Mouse (Mus musculus) MEL (cell line): ENCODE results near the gene Zfp637. TPM values are rescaled to one million over a fixed set of nuclear protein-coding genes. Genes with fewer than 3 reads are reported as not detected.

Experiments
- DNase-seq: peaks from one replicate; pipeline ENCODE4 v3.0.0; 2011; ENCODE audit warnings: low read depth, low spot score
- H3K27ac ChIP-seq: 2 replicates; pipeline ENCODE4 v1.5.1; 2012; ENCODE audit warnings: low read depth, mild to moderate bottlenecking, control low read depth, low read length, moderate library complexity; ENCODE audit not compliant: control insufficient read depth
- H3K27me3 ChIP-seq, 2 experiments: fragments of 150-350 bp in 1 of 2; sonication (generic) in 1 of 2; 2 replicates each; pipeline ENCODE4 v1.6.1; 2012; ENCODE audit warnings: low read length in 2 of 2, mild to moderate bottlenecking in 2 of 2, improper control_type of control experiment in 1 of 2, moderate library complexity in 1 of 2; ENCODE audit not compliant: insufficient read depth in 2 of 2, control insufficient read depth in 1 of 2
- H3K36me3 ChIP-seq, 2 experiments: 2 replicates each; pipeline ENCODE4 v1.6.1; 2012 to 2014; ENCODE audit warnings: low read length in 2 of 2, improper control_type of control experiment in 1 of 2, inconsistent platforms in 1 of 2, mild to moderate bottlenecking in 1 of 2; ENCODE audit not compliant: insufficient read depth in 2 of 2, control insufficient read depth in 1 of 2
- H3K4me1 ChIP-seq, 2 experiments: fragments of 150-350 bp in 1 of 2; sonication (generic) in 1 of 2; 2 replicates each; pipeline ENCODE4 v1.6.1; 2012; ENCODE audit warnings: low read length in 2 of 2, improper control_type of control experiment in 1 of 2, mild to moderate bottlenecking in 1 of 2; ENCODE audit not compliant: insufficient read depth in 2 of 2, control insufficient read depth in 1 of 2
- H3K4me3 ChIP-seq, 2 experiments: fragments of 150-350 bp in 1 of 2; sonication (generic) in 1 of 2; 2 replicates each; pipeline ENCODE4 v1.5.1; 2012; ENCODE audit warnings: low read depth in 2 of 2, low read length in 2 of 2, mild to moderate bottlenecking in 2 of 2, moderate library complexity in 2 of 2, control low read depth in 1 of 2, improper control_type of control experiment in 1 of 2; ENCODE audit not compliant: control insufficient read depth in 1 of 2, insufficient read depth in 1 of 2
- H3K79me2 ChIP-seq: 2 replicates; pipeline ENCODE4 v1.6.1; 2012; ENCODE audit warnings: mild to moderate bottlenecking, low read length, moderate library complexity; ENCODE audit not compliant: control insufficient read depth, poor library complexity, insufficient read depth
- H3K9ac ChIP-seq: 2 replicates; pipeline ENCODE4 v1.6.1; 2012; ENCODE audit warnings: low read depth, mild to moderate bottlenecking, control low read depth, low read length, moderate library complexity; ENCODE audit not compliant: control insufficient read depth, poor library complexity, severe bottlenecking
- H3K9me3 ChIP-seq: fragments of 150-350 bp; sonication (generic); replicated peaks from 2 replicates; pipeline ENCODE4 v1.6.1; 2012; ENCODE audit warnings: mild to moderate bottlenecking, low read length, improper control_type of control experiment, moderate library complexity; ENCODE audit not compliant: insufficient read depth
- BHLHE40 ChIP-seq: IDR thresholded peaks from 2 replicates; pipeline ENCODE4 v1.6.1; 2012; ENCODE audit warnings: low read depth, mild to moderate bottlenecking, inconsistent platforms, low read length, improper control_type of control experiment, borderline replicate concordance
- CHD1 ChIP-seq: IDR thresholded peaks from 2 replicates; pipeline ENCODE4 v1.6.1; 2012; ENCODE audit warnings: low read depth, mild to moderate bottlenecking, inconsistent platforms, low read length, improper control_type of control experiment
- CHD2 ChIP-seq: IDR thresholded peaks from 2 replicates; pipeline ENCODE4 v1.6.1; 2011; ENCODE audit warnings: low read length, improper control_type of control experiment
- CTCF ChIP-seq, 3 experiments: IDR thresholded peaks in 2 of 3; conservative IDR thresholded peaks in 1 of 3; 2 replicates each; pipeline ENCODE4 v1.5.1; 2011 to 2012; ENCODE audit warnings: low read length in 3 of 3, low read depth in 2 of 3, mild to moderate bottlenecking in 2 of 3, improper control_type of control experiment in 1 of 3, inconsistent platforms in 1 of 3, mixed read lengths in 1 of 3, moderate library complexity in 1 of 3; ENCODE audit not compliant: control insufficient read depth in 1 of 3, insufficient read depth in 1 of 3, poor library complexity in 1 of 3, severe bottlenecking in 1 of 3
- E2F4 ChIP-seq: IDR thresholded peaks from 2 replicates; pipeline ENCODE4 v1.6.1; 2011; ENCODE audit warnings: low read depth, low read length, improper control_type of control experiment, borderline replicate concordance
- ETS1 ChIP-seq: IDR thresholded peaks from 2 replicates; pipeline ENCODE4 v1.6.1; 2012; ENCODE audit warnings: low read depth, mild to moderate bottlenecking, inconsistent platforms, low read length, improper control_type of control experiment, moderate library complexity
- GATA1 ChIP-seq: IDR thresholded peaks from 2 replicates; pipeline ENCODE4 v1.6.1; 2011; ENCODE audit warnings: low read depth, low read length, improper control_type of control experiment
- KAT2A ChIP-seq: conservative IDR thresholded peaks from 2 replicates; pipeline ENCODE4 v1.6.1; 2012; ENCODE audit warnings: low read depth, low read length, improper control_type of control experiment, inconsistent platforms
- MAFK ChIP-seq: IDR thresholded peaks from 2 replicates; pipeline ENCODE4 v1.6.1; 2011; ENCODE audit warnings: low read depth, mild to moderate bottlenecking, low read length, improper control_type of control experiment, borderline replicate concordance
- MAZ ChIP-seq: IDR thresholded peaks from 2 replicates; pipeline ENCODE4 v1.6.1; 2012; ENCODE audit warnings: low read depth, mild to moderate bottlenecking, inconsistent platforms, low read length, improper control_type of control experiment
- MYC ChIP-seq: IDR thresholded peaks from 2 replicates; pipeline ENCODE4 v1.6.1; 2011; ENCODE audit warnings: low read depth, mild to moderate bottlenecking, low read length, improper control_type of control experiment, moderate library complexity
- NELFE ChIP-seq: IDR thresholded peaks from 2 replicates; pipeline ENCODE4 v1.6.1; 2011; ENCODE audit warnings: low read depth, low read length, improper control_type of control experiment
- NRF1 ChIP-seq: IDR thresholded peaks from 2 replicates; pipeline ENCODE4 v1.6.1; 2014; ENCODE audit warnings: low read depth, mild to moderate bottlenecking, inconsistent platforms, low read length, improper control_type of control experiment, moderate library complexity; ENCODE audit not compliant: poor library complexity, insufficient read depth, severe bottlenecking
- POLR2AphosphoS2 ChIP-seq: IDR thresholded peaks from 2 replicates; pipeline ENCODE4 v1.6.1; 2011; ENCODE audit warnings: low read length, improper control_type of control experiment
- RCOR1 ChIP-seq: IDR thresholded peaks from 2 replicates; pipeline ENCODE4 v1.6.1; 2012; ENCODE audit warnings: low read depth, mild to moderate bottlenecking, inconsistent platforms, low read length, improper control_type of control experiment
- SIN3A ChIP-seq: IDR thresholded peaks from 2 replicates; pipeline ENCODE4 v1.6.1; 2012; ENCODE audit warnings: low read length, improper control_type of control experiment, inconsistent platforms
- SMC3 ChIP-seq: IDR thresholded peaks from 2 replicates; pipeline ENCODE4 v1.6.1; 2011; ENCODE audit warnings: low read depth, low read length, improper control_type of control experiment
- TAL1 ChIP-seq: IDR thresholded peaks from 2 replicates; pipeline ENCODE4 v1.6.1; 2012; ENCODE audit warnings: mild to moderate bottlenecking, inconsistent platforms, low read length, moderate library complexity, mixed read lengths
- TCF12 ChIP-seq: IDR thresholded peaks from 2 replicates; pipeline ENCODE4 v1.6.1; 2014; ENCODE audit warnings: low read depth, mild to moderate bottlenecking, inconsistent platforms, low read length, improper control_type of control experiment, moderate library complexity
- USF1 ChIP-seq: IDR thresholded peaks from 2 replicates; pipeline ENCODE4 v1.6.1; 2014; ENCODE audit warnings: low read depth, mild to moderate bottlenecking, inconsistent platforms, low read length, improper control_type of control experiment, moderate library complexity
- ZC3H11A ChIP-seq: IDR thresholded peaks from 2 replicates; pipeline ENCODE4 v1.6.1; 2012; ENCODE audit warnings: low read depth, mild to moderate bottlenecking, inconsistent platforms, low read length, improper control_type of control experiment
- ZNF384 ChIP-seq: IDR thresholded peaks from 2 replicates; pipeline ENCODE4 v1.6.1; 2012; ENCODE audit warnings: low read depth, mild to moderate bottlenecking, inconsistent platforms, low read length, improper control_type of control experiment
- polyA plus RNA-seq, 2 experiments: library from polyadenylated mRNA; stranded (reverse) in 1 of 2; unstranded in 1 of 2; fragments of >175 nt in 1 of 2; fragments of >200 nt in 1 of 2; gene quantifications; 2 replicates each; pipeline versions ENCODE4 v1.2.1 to v1.2.4; 2012; ENCODE audit warnings: low replicate concordance in 2 of 2, low read depth in 1 of 2; ENCODE audit not compliant: insufficient read length in 2 of 2, insufficient read depth in 1 of 2, missing spikeins in 1 of 2
- total RNA-seq: library from RNA; depleted of rRNA; stranded (reverse); fragments of 300-350 nt; gene quantifications from 2 replicates; pipeline ENCODE4 v1.2.3, GENCODE M21; 2012

Zfp637 gene
- total and polyA plus RNA-seq, 3 experiments, result 52.4 to 53.8 TPM; not detected in 1

DNA sequence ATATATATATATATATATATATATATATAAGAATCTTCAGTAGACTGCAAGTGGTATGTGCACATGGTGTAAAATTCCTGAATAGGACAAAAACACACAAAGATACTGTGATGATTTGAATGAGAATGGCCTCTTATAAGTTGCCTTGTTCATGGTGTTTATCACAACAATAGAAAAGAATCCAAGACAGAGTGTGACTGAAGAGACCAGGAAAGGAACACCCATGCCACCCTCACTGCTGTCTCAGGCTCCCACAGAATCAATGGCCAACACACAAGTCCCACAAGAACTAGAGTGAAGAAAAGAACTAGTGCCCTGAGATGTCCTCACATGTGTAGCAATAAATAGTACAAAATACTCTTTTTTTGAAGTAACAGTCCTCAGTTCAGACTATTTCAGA lies 26.3 kb upstream of the Zfp637 start:
- Histone ChIP-seq H3K36me3 (no peaks in the 10 kb centered on the region), H3K27ac (no peak overlapping the region), H3K27me3 (no peaks in the 10 kb centered on the region), H3K4me3 (no peak overlapping the region), H3K9me3 (no peaks in the 10 kb centered on the region), H3K9ac (no peak overlapping the region), H3K79me2 (no peaks in the 10 kb centered on the region), H3K4me1 (no peaks in the 10 kb centered on the region)
- TF ChIP-seq SIN3A (no peak), TCF12 (no peak), CHD1 (no peak), CTCF (IDR thresholded peaks at IDR 0.05 in 2 of 3, conservative IDR thresholded peaks at IDR 0.05 in 1 of 3; ENCODE audit: control insufficient read depth in 1 of 3, insufficient read depth in 1 of 3, low read depth in 2 of 3, low read length in 3 of 3, poor library complexity in 1 of 3, severe bottlenecking in 1 of 3) (no peak), E2F4 (no peak), ZNF384 (no peak), NELFE (no peak), RCOR1 (no peak), MYC (no peak), KAT2A (no peak), POLR2AphosphoS2 (no peak), ETS1 (no peak), TAL1 (no peak), USF1 (no peak), NRF1 (no peak), MAFK (no peak), CHD2 (no peak)
- no peak for DNase-seq

DNA sequence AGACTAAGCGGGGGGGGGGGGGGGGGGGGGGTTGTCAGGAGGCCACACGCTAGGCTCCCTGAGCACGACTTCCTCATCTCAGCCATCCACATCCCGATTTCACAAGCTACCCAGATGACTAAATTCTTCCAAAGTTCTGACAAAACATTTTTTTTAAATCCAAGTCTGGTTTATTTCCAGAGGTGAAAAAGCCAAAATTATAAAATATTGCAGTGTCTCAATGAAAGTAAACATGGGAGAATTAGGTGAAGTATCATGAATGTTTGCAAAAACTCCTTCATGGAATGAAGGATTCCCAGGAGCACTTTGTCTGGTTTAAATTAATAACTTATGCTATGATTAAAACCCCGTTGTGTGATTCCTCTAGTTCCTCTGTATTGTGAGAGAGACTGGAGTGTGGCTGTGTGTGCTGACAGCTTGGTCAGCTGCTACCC lies 23.9 kb upstream of the Zfp637 start:
- Histone ChIP-seq H3K4me1 (no peaks in the 10 kb centered on the region), H3K9me3 (no peaks in the 10 kb centered on the region)
- TF ChIP-seq ZC3H11A (no peak), SIN3A (no peak), MAZ (no peak), BHLHE40 (no peak), POLR2AphosphoS2 (no peak), ETS1 (no peak), GATA1 (no peak), TCF12 (no peak), CHD2 (no peak), SMC3 (no peak)
- TF ChIP-seq, all 39 proteins: peak for 0
- no peak for DNase-seq
- Histone ChIP-seq H3K4me3 (no peak overlapping the region), H3K36me3 (no peaks in the 10 kb centered on the region), H3K9ac (no peak overlapping the region), H3K27me3 (no peaks in the 10 kb centered on the region), H3K27ac (no peak overlapping the region), H3K79me2 (no peaks in the 10 kb centered on the region)
